Mouse (Mus musculus): Measurements from ENCODE around the gene Rrp9. TPM values are rescaled to one million over a fixed set of nuclear protein-coding genes. Genes with fewer than 3 reads are reported as not detected.

The Rrp9 gene
- polyA plus RNA-seq, 1 experiment from 2014 or later: 91.4 TPM

- Histone ChIP-seq H3K4me3 (no peak within 1 kb of the TSS), H3K4me1 (no peaks in the 10 kb centered on the region), H3K27me3 (ENCODE audit: poor library complexity, severe bottlenecking) (no peaks in the 10 kb centered on the region), H3K36me3 (replicated peaks) (no peaks in the 10 kb centered on the region), H3K9me3 (no peaks in the 10 kb centered on the region), H3K27ac (no peak within 1 kb of the TSS)
- DNase-seq (ENCODE audit: extremely low spot score, low spot score): no peak
- 92% methylated on average over 4 of the region's 4 CpGs for WGBS
Measured at GRCm38 (mm10) chr9:106514273-106514672, 38.5 kb downstream of the Rrp9 start, which contains the start of gene Iqcf5. Iqcf5 (plus strand) TSS chr9:106514573.

GRCm38 (mm10) chr9:106519433-106519832 is 43.7 kb downstream of the Rrp9 start:
- Histone ChIP-seq H3K4me1 (no peaks in the 10 kb centered on the region), H3K4me3 (no peak overlapping the region), H3K27ac (no peak overlapping the region), H3K36me3 (replicated peaks) (no peaks in the 10 kb centered on the region), H3K27me3 (ENCODE audit: poor library complexity, severe bottlenecking) (no peaks in the 10 kb centered on the region), H3K9me3 (no peaks in the 10 kb centered on the region)
- WGBS: 83% methylated on average over 2 of the region's 2 CpGs
- DNase-seq (ENCODE audit: extremely low spot score, low spot score): no peak

DNA sequence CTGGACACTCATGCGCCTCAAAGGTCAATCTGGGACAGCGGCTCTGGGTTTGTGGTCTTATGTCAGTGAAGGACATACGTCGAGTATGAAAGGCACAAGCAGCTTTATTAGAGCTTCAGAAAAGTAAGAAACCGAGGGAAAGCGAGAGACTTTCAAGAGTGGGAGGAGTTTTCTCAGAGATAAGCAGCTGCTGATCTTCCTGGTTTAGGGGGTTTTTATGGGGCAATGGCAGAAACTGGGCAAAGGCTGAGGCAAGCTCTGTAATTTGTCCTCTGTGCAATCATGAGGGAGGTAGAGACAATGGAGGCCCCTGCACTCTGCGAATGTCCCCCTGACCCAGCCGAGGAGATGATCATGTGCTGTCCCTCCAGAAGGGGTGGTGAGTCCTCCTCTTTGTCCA is 44.1 kb downstream of the Rrp9 start:
- DNase-seq (ENCODE audit: extremely low spot score, low spot score): no peak
- H3K4me1 ChIP-seq: no peaks in the 10 kb centered on the region
- H3K9me3 ChIP-seq: no peaks in the 10 kb centered on the region
- H3K36me3 ChIP-seq (replicated peaks): no peaks in the 10 kb centered on the region
- 84% methylated on average over 8 of the region's 8 CpGs for WGBS
- H3K27ac ChIP-seq: no peak overlapping the region
- H3K27me3 ChIP-seq (ENCODE audit: poor library complexity, severe bottlenecking): no peaks in the 10 kb centered on the region
- no peak overlapping the region for H3K4me3 ChIP-seq

DNA sequence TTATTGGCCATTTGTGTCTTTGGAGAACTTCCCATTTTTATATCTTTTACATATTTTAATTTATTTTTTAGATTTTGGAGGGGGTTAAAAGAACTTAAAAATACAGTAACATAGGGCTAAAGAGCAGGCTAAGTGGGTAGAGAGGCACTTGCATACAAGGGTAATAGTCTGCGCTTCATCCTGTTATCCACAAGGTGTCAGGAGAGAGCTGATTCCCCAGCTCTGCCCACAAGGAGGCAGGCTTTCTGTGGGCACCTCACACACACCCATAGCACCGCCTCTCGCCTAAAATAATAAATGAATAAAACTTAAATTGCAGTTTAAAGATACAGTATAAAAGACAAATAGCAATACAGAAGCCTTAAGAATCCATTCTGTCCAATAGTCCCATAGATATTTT is 56.1 kb downstream of the Rrp9 start:
- Histone ChIP-seq H3K9me3 (no peaks in the 10 kb centered on the region), H3K36me3 (replicated peaks) (no peaks in the 10 kb centered on the region), H3K4me3 (no peak overlapping the region), H3K27me3 (ENCODE audit: poor library complexity, severe bottlenecking) (no peaks in the 10 kb centered on the region), H3K4me1 (no peaks in the 10 kb centered on the region), H3K27ac (no peak overlapping the region)
- WGBS: 26% methylated on average over 3 of the region's 3 CpGs
- peak; percentile 21 for DNase-seq (ENCODE audit: extremely low spot score, low spot score)

- Histone ChIP-seq H3K9me3 (no peaks in the 10 kb centered on the region), H3K4me3 (no peak overlapping the region), H3K27ac (no peak overlapping the region), H3K4me1 (no peaks in the 10 kb centered on the region), H3K27me3 (ENCODE audit: poor library complexity, severe bottlenecking) (no peaks in the 10 kb centered on the region), H3K36me3 (replicated peaks) (no peaks in the 10 kb centered on the region)
- no peak for DNase-seq (ENCODE audit: extremely low spot score, low spot score)
- 94% methylated on average over 7 of the region's 7 CpGs for WGBS
Measured at GRCm38 (mm10) chr9:106534296-106534695, 58.5 kb downstream of the Rrp9 start.

DNA sequence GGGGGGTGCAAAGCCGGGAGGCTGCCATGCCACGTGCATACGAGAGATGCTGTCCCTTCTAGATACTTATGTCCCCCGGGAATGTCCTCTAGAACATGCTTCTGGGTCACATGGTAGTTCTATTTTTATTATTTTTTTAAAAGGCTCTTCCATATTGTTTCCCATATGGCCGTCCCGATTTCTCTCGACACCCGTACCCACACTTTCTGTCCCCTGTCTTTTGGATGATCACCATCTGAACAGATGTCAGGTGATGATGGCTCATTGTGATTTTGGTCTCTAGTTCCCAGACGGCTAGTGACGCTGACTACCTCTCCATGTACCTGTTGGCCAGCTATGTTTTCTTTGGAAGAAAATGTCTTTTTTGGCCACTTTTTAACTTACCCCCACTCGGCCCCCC is 59.2 kb downstream of the Rrp9 start:
- H3K9me3 ChIP-seq: no peaks in the 10 kb centered on the region; the same call in 1 of the 2 replicates
- H3K27me3 ChIP-seq (ENCODE audit: poor library complexity, severe bottlenecking): no peaks in the 10 kb centered on the region
- no peak for DNase-seq (ENCODE audit: extremely low spot score, low spot score)
- no peaks in the 10 kb centered on the region for H3K36me3 ChIP-seq (replicated peaks)
- no peaks in the 10 kb centered on the region for H3K4me1 ChIP-seq
- WGBS: 91% methylated on average over 11 of the region's 11 CpGs
- H3K4me3 ChIP-seq: no peak overlapping the region
- H3K27ac ChIP-seq: no peak overlapping the region

Other genes starting within 250 kb of the Rrp9 start
- 74.2 and 75.2 TPM in 2 replicates for gene Alas1, start 227.3 kb upstream of the Rrp9 start, polyA plus RNA-seq (2016; fragmentation: Nextera tagmentation; extraction: Ambion mirVana)
- 42.7 and 46.4 TPM in 2 replicates for gene Poc1a, start 194.9 kb upstream of the Rrp9 start, polyA plus RNA-seq (2016; fragmentation: Nextera tagmentation; extraction: Ambion mirVana)
- 17.6 and 18.9 TPM in 2 replicates for gene Dusp7, start 107.3 kb upstream of the Rrp9 start, polyA plus RNA-seq (2016; fragmentation: Nextera tagmentation; extraction: Ambion mirVana)
- 1,043 and 1,081 TPM in 2 replicates for gene Rpl29, start 46.5 kb upstream of the Rrp9 start, polyA plus RNA-seq (2016; fragmentation: Nextera tagmentation; extraction: Ambion mirVana)
- gene Acy1, start 37.6 kb upstream of the Rrp9 start, polyA plus RNA-seq (2016; fragmentation: Nextera tagmentation; extraction: Ambion mirVana): 45.6 and 51.3 TPM in 2 replicates
- gene Abhd14b, start 28.5 kb upstream of the Rrp9 start, polyA plus RNA-seq (2016; fragmentation: Nextera tagmentation; extraction: Ambion mirVana): 4.4 and 6.0 TPM in 2 replicates
- 40.7 and 42.8 TPM in 2 replicates for gene Abhd14a, start 28.3 kb upstream of the Rrp9 start, polyA plus RNA-seq (2016; fragmentation: Nextera tagmentation; extraction: Ambion mirVana)
- gene Pcbp4, start 22.7 kb upstream of the Rrp9 start, polyA plus RNA-seq (2016; fragmentation: Nextera tagmentation; extraction: Ambion mirVana): 337 and 351 TPM in 2 replicates
- gene Gpr62, start 10.0 kb upstream of the Rrp9 start, polyA plus RNA-seq (2016; fragmentation: Nextera tagmentation; extraction: Ambion mirVana): 0.10 and 0.27 TPM in 2 replicates
- gene Parp3, start 986 bp downstream of the Rrp9 start, polyA plus RNA-seq (2016; fragmentation: Nextera tagmentation; extraction: Ambion mirVana): 2.1 and 2.6 TPM in 2 replicates
- not detected in 2 replicates for gene Iqcf1, start 24.0 kb downstream of the Rrp9 start, polyA plus RNA-seq (2016; fragmentation: Nextera tagmentation; extraction: Ambion mirVana)
- not detected in 2 replicates for gene Iqcf5, start 38.6 kb downstream of the Rrp9 start, polyA plus RNA-seq (2016; fragmentation: Nextera tagmentation; extraction: Ambion mirVana)
- gene Iqcf3, start 85.7 kb downstream of the Rrp9 start, polyA plus RNA-seq (2016; fragmentation: Nextera tagmentation; extraction: Ambion mirVana): not detected in 2 replicates
- not detected in 2 replicates for gene Iqcf4, start 95.0 kb downstream of the Rrp9 start, polyA plus RNA-seq (2016; fragmentation: Nextera tagmentation; extraction: Ambion mirVana)
- not detected in 2 replicates for gene Iqcf6, start 150.6 kb downstream of the Rrp9 start, polyA plus RNA-seq (2016; fragmentation: Nextera tagmentation; extraction: Ambion mirVana)
- gene Grm2, start 180.1 kb downstream of the Rrp9 start, polyA plus RNA-seq (2016; fragmentation: Nextera tagmentation; extraction: Ambion mirVana): 1.1 and 1.3 TPM in 2 replicates
- gene Tex264, start 210.0 kb downstream of the Rrp9 start, polyA plus RNA-seq (2016; fragmentation: Nextera tagmentation; extraction: Ambion mirVana): 25.6 and 26.5 TPM in 2 replicates

Data from forebrain, embryonic 10.5 days (tissue).